Mouse (Mus musculus) liver, embryonic 13.5 days (tissue): ENCODE data around the gene Drap1. TPM values are rescaled to one million over a fixed set of nuclear protein-coding genes. Genes with fewer than 3 reads are reported as not detected.

ENCODE experiments used
- ATAC-seq: fragments of 200-750 bp; cut with Nextera tagmentation; 2 replicates; pipeline ENCODE4 v1.8.0; 2017; ENCODE audit warnings: low read depth, mild to moderate bottlenecking, moderate number of reproducible peaks, moderate library complexity
- DNase-seq: peaks from one replicate; pipeline ENCODE4 v3.0.0; 2022
- H3K27ac ChIP-seq: fragments of 300-500 bp; sonication (generic); 2 replicates; pipeline ENCODE4 v1.5.1; 2015; ENCODE audit warnings: moderate library complexity, mild to moderate bottlenecking, inconsistent platforms
- H3K27me3 ChIP-seq: fragments of 300-500 bp; sonication (generic); 2 replicates; pipeline ENCODE4 v1.6.1; 2015; ENCODE audit warnings: mild to moderate bottlenecking, inconsistent platforms
- H3K36me3 ChIP-seq: fragments of 300-500 bp; sonication (generic); 2 replicates; pipeline ENCODE4 v1.6.1; 2015; ENCODE audit warnings: mild to moderate bottlenecking, inconsistent platforms
- H3K4me1 ChIP-seq: fragments of 300-500 bp; sonication (generic); replicated peaks from 2 replicates; pipeline ENCODE4 v1.6.1; 2015; ENCODE audit warnings: inconsistent platforms
- H3K4me2 ChIP-seq: fragments of 300-500 bp; sonication (generic); 2 replicates; pipeline ENCODE4 v1.6.1; 2015; ENCODE audit warnings: inconsistent platforms, mild to moderate bottlenecking, moderate library complexity
- H3K4me3 ChIP-seq: fragments of 300-500 bp; sonication (generic); replicated peaks from 2 replicates; pipeline ENCODE4 v1.5.1; 2015; ENCODE audit warnings: mild to moderate bottlenecking, inconsistent platforms
- H3K9ac ChIP-seq: fragments of 300-500 bp; sonication (generic); 2 replicates; pipeline ENCODE4 v1.6.1; 2015; ENCODE audit warnings: mild to moderate bottlenecking, inconsistent platforms
- H3K9me3 ChIP-seq: fragments of 300-500 bp; sonication (generic); replicated peaks from 2 replicates; pipeline ENCODE4 v1.6.1; 2016; ENCODE audit warnings: inconsistent platforms
- WGBS: fragments of 180-500 bp; shearing (Covaris S2); methylation state at CpG from one replicate; pipeline ENCODE4 v1.1.7; 2015; ENCODE audit not compliant: insufficient replicate concordance; 5-methylcytosine and 5-hydroxymethylcytosine counted together
- polyA plus RNA-seq: library from polyadenylated mRNA; unstranded; fragments of >200 nt; fragmentation: Nextera tagmentation; extraction: Ambion mirVana; gene quantifications from 2 replicates; pipeline ENCODE4 v1.2.1, GENCODE M21; 2015

Drap1 gene
- 90.0 and 94.5 TPM in 2 replicates for polyA plus RNA-seq

DNA sequence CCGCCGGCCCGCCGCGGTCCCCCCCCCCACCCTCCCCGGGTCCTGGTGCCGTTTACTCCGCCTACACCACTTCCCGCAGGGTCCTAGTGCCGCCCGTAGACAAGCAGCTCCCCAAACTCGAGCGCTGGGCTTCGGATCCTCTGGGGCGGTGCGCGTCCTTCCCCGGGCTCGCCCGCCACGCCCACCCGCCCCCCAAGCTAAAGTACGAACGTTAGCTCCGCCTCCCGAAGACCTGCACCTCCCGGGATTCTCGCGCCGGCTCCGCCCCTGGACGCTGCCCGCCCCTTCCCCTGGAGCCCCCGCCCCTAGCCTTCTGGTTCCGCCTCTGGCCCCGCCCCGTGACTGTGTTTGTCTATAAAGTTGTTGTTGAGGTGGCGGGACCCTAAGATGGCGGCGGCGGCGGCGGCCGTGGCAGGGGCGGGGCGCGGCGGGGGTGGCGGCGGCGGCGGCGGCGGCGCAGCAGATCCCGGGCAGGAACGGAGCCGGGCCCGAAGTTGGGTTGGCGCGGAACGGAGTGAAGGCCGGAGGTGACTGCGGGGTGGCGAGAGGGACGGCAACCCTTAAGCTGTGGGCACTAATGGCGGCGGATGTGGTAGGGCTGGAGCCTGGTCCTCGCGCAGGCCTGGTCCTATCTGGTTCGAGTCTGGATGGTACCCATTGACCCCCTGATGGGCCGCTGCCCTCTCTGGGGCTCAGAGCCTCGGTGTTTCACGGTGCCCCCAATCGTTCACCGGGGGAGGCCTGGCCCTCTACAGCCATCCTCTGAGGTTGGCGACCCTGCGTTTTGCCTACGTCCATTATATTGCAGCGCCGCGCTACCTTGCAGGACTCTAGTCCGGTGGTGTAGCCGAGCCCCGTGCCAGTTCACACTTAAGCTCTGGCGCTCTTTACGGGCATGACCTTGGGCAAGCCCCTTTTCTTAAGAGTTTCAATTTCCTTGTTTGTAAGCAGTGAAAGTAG lies at the start of gene Drap1, which contains the start of gene AI837181:
Gene Drap1 (minus strand): TSS at position 198 of the 960 bp plus-strand sequence.
Gene AI837181 (plus strand): TSS at position 363 of the 960 bp plus-strand sequence.
- peak; percentile 87 for DNase-seq
- Histone ChIP-seq H3K9ac (peak within 1 kb of the TSS; percentile 90), H3K27me3 (no peaks in the 10 kb centered on the region), H3K4me1 (peaks cover 49% of the 10 kb centered on the region), H3K9me3 (no peaks in the 10 kb centered on the region), H3K27ac (peak within 1 kb of the TSS; percentile 91), H3K4me2 (peak within 1 kb of the TSS; percentile 96), H3K36me3 (peaks cover 43% of the 10 kb centered on the region), H3K4me3 (peak within 1 kb of the TSS; percentile 82)
- ATAC-seq, result peak; percentile 85
- 2% methylated on average over 77 of the region's 87 CpGs for WGBS

GRCm38 (mm10) chr19:5473720-5474119 lies 48.9 kb upstream of the Drap1 start, which contains the start of gene Efemp2:
TSS of gene Efemp2 (plus strand) at chr19:5473954.
- H3K4me1 ChIP-seq, result peaks cover 30% of the 10 kb centered on the region
- H3K9ac ChIP-seq, result peak within 1 kb of the TSS; percentile 65
- ATAC-seq, result peak; percentile 70
- no peaks in the 10 kb centered on the region for H3K9me3 ChIP-seq
- 6% methylated on average over 22 of the region's 22 CpGs for WGBS
- H3K27ac ChIP-seq, result peak within 1 kb of the TSS; percentile 60
- H3K36me3 ChIP-seq, result no peaks in the 10 kb centered on the region
- DNase-seq, result peak; percentile 69
- peaks cover 36% of the 10 kb centered on the region for H3K27me3 ChIP-seq
- H3K4me3 ChIP-seq, result peak within 1 kb of the TSS; percentile 57
- peak within 1 kb of the TSS; percentile 77 for H3K4me2 ChIP-seq

DNA sequence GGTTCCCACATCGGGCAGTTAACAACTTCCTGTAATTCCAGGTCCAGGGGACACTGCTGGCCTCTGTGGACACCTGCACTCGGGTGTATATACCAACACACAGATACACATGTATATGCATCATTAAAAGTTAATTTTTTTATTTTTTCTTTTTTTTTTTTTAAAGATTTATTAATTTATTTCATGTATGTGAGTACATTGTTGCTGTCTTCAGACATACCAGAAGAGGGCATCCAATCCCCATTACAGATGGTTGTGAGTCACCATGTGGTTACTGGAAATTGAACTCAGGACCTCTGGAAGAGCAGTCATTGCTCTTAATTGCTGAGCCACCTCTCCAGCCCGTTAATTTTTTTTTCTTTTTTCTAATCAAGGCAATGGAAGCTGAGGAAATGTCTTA lies 48.1 kb upstream of the Drap1 start:
- Histone ChIP-seq H3K4me3 (no peak overlapping the region), H3K36me3 (no peaks in the 10 kb centered on the region), H3K4me1 (peaks cover 37% of the 10 kb centered on the region), H3K4me2 (no peak overlapping the region), H3K9me3 (no peaks in the 10 kb centered on the region), H3K27ac (no peak overlapping the region), H3K9ac (no peak overlapping the region), H3K27me3 (peaks cover 36% of the 10 kb centered on the region)
- DNase-seq (no peak), ATAC-seq (no peak)
- WGBS, result 48% methylated on average over 3 of the region's 3 CpGs

GRCm38 (mm10) chr19:5471846-5472245 lies 47.1 kb upstream of the Drap1 start:
- peaks cover 36% of the 10 kb centered on the region for H3K4me1 ChIP-seq
- WGBS, result 56% methylated on average over 5 of the region's 5 CpGs

DNA sequence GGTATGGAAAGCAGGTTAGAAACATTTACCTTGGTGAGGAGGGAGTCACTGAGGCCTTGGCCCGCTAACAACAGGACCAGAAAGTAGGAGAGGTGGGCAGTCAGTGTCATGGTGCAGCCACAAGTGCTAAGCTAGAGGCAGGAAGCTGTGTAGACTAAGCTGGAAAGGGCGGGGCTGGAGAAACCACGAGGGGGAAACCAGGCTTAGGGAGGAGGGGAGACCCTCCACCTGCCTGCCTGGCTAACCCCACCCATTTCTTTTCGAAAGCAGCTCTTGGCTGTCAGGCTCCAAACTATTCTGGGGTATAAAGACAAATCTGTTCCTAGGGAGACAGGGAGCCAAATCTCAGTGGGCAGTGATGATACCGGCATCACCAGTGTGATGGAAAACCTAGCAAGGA lies 43.6 kb upstream of the Drap1 start, which contains the start of gene Ctsw:
Gene Ctsw (minus strand): TSS at position 134 of the 400 bp plus-strand sequence.
- peaks cover 5% of the 10 kb centered on the region for H3K27me3 ChIP-seq
- no peak within 1 kb of the TSS for H3K27ac ChIP-seq
- no peak within 1 kb of the TSS for H3K4me2 ChIP-seq
- DNase-seq (no peak), ATAC-seq (no peak)
- no peak within 1 kb of the TSS for H3K9ac ChIP-seq
- peaks cover 10% of the 10 kb centered on the region for H3K4me1 ChIP-seq
- peaks cover 42% of the 10 kb centered on the region for H3K36me3 ChIP-seq
- 38% methylated on average over 5 of the region's 5 CpGs for WGBS
- H3K4me3 ChIP-seq, result no peak within 1 kb of the TSS
- H3K9me3 ChIP-seq, result no peaks in the 10 kb centered on the region

More at GRCm38 (mm10) chr19:5471846-5472245, 47.1 kb upstream of the Drap1 start:
- no peak for ATAC-seq
- H3K27ac ChIP-seq, result no peak overlapping the region
- no peak overlapping the region for H3K4me2 ChIP-seq
- DNase-seq, result no peak
- H3K9me3 ChIP-seq, result no peaks in the 10 kb centered on the region
- H3K27me3 ChIP-seq, result peaks cover 33% of the 10 kb centered on the region
- peaks cover 8% of the 10 kb centered on the region; the same call in 1 of the 2 replicates for H3K36me3 ChIP-seq
- H3K9ac ChIP-seq, result no peak overlapping the region
- no peak overlapping the region for H3K4me3 ChIP-seq

DNA sequence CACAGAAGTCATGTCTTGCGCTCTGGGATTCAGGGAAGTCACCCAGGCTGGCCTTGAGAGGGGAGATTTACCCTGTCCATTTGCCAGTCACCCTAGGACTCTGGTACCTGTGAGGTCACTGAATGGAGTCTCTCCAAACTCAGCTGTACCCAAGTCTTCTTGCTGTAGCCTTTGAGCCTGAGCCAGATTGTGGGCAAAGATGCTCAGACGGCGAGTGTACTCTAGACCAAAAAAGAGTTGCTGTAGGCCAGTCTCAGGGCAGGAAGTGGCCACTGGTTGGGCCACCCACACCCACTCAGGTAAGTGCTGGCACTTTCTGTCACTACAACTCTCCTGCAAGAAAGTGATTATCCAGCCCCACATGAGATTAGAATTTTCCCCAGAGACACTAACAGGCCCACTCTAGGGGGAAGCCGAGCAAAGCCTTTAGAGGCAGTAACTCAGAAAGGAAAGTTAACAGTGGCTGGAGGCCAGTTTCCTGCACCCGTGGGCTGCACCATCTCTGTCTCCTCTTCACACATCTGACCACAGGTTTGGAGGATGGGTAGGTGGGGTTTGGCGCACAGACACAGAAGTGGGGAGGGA lies 42.2 kb upstream of the Drap1 start:
- WGBS, result 65% methylated on average over 6 of the region's 6 CpGs

GRCm38 (mm10) chr19:5465037-5465436 lies 40.3 kb upstream of the Drap1 start:
- no peak overlapping the region for H3K4me3 ChIP-seq
- ATAC-seq (no peak), DNase-seq (no peak)
- H3K9ac ChIP-seq, result no peak overlapping the region
- H3K27ac ChIP-seq, result no peak overlapping the region
- H3K36me3 ChIP-seq, result peaks cover 53% of the 10 kb centered on the region
- peaks cover 23% of the 10 kb centered on the region for H3K4me1 ChIP-seq
- H3K9me3 ChIP-seq, result no peaks in the 10 kb centered on the region
- no peaks in the 10 kb centered on the region for H3K27me3 ChIP-seq
- no peak overlapping the region for H3K4me2 ChIP-seq
- WGBS, result 83% methylated on average over 8 of the region's 8 CpGs

More for the DNA sequence above, 42.2 kb upstream of the Drap1 start:
- no peaks in the 10 kb centered on the region for H3K9me3 ChIP-seq
- no peak overlapping the region for H3K27ac ChIP-seq
- H3K4me3 ChIP-seq, result no peak overlapping the region
- no peak overlapping the region for H3K9ac ChIP-seq
- DNase-seq (no peak), ATAC-seq (no peak)
- no peak overlapping the region for H3K4me2 ChIP-seq
- H3K27me3 ChIP-seq, result no peaks in the 10 kb centered on the region
- peaks cover 9% of the 10 kb centered on the region; the same call in 1 of the 2 replicates for H3K4me1 ChIP-seq
- H3K36me3 ChIP-seq, result peaks cover 53% of the 10 kb centered on the region

GRCm38 (mm10) chr19:5463791-5464562 lies 39.2 kb upstream of the Drap1 start:
- peaks cover 34% of the 10 kb centered on the region for H3K4me1 ChIP-seq
- no peak overlapping the region for H3K4me2 ChIP-seq
- no peak overlapping the region for H3K4me3 ChIP-seq
- no peaks in the 10 kb centered on the region for H3K9me3 ChIP-seq
- H3K36me3 ChIP-seq, result peaks cover 53% of the 10 kb centered on the region
- 63% methylated on average over 15 of the region's 15 CpGs for WGBS
- H3K9ac ChIP-seq, result no peak overlapping the region
- H3K27ac ChIP-seq, result no peak overlapping the region
- H3K27me3 ChIP-seq, result no peaks in the 10 kb centered on the region
- ATAC-seq (no peak), DNase-seq (no peak)

GRCm38 (mm10) chr19:5463212-5463611 lies 38.4 kb upstream of the Drap1 start:
- ATAC-seq, result no peak
- H3K36me3 ChIP-seq, result peaks cover 53% of the 10 kb centered on the region
- no peak overlapping the region for H3K4me3 ChIP-seq
- H3K4me1 ChIP-seq, result peaks cover 33% of the 10 kb centered on the region
- no peaks in the 10 kb centered on the region for H3K27me3 ChIP-seq
- H3K27ac ChIP-seq, result no peak overlapping the region
- no peak overlapping the region for H3K9ac ChIP-seq
- no peaks in the 10 kb centered on the region for H3K9me3 ChIP-seq
- no peak overlapping the region for H3K4me2 ChIP-seq
- no peak for DNase-seq
- 82% methylated on average over 9 of the region's 9 CpGs for WGBS

- DNase-seq (no peak), ATAC-seq (no peak)
- Histone ChIP-seq H3K36me3 (peaks cover 41% of the 10 kb centered on the region), H3K4me1 (peaks cover 47% of the 10 kb centered on the region), H3K4me2 (peak overlapping the region; percentile 88), H3K27ac (no peak overlapping the region), H3K9me3 (no peaks in the 10 kb centered on the region), H3K9ac (peak overlapping the region; percentile 82), H3K4me3 (peak overlapping the region; percentile 75), H3K27me3 (0 out of 2 replicates have a peak, but pooled peaks cover 2% of the 10 kb centered on the region)
- 79% methylated on average over 6 of the region's 6 CpGs for WGBS
These were observed 36.6 kb upstream of the Drap1 start for GRCm38 (mm10) chr19:5461411-5461810.
